ENCODE assay signal across 10 mouse cellular contexts in genomic region chr15:103383771-103384488, GRCm38 (mm10). TPM values are rescaled to one million over a fixed set of nuclear protein-coding genes. Genes with fewer than 3 reads are reported as not detected.
DNase-seq lines count a peak whose midpoint lies in the region; ATAC-seq and TF ChIP-seq lines count a peak whose summit lies in the region.
"Had no signal": no experiment of that assay in that cellular context is flagged by ENCODE, and none has a peak within 500 bp of the region (broad histone marks: within the 10 kb centered on the region; RNA-seq: fewer than 3 reads in every experiment).

No protein-coding gene starts in this region.

- peaks cover 6% of the 10 kb centered on the region; the same call in 1 of the 2 replicates for H3K4me1 ChIP-seq in intestine, embryonic 16.5 days (ENCODE audit: control insufficient read depth, insufficient read depth, low read length)
- H3K4me1 ChIP-seq in lung, embryonic 14.5 days (ENCODE audit: insufficient read depth) = no peaks in the 10 kb centered on the region
- H3K4me1 ChIP-seq in midbrain, embryonic 14.5 days (ENCODE audit: control insufficient read depth, insufficient read depth, low read length) = no peaks in the 10 kb centered on the region

- no peak overlapping the region for H3K27ac ChIP-seq in intestine, embryonic 16.5 days (ENCODE audit: low read length)
- peak overlapping the region; percentile 61 for H3K27ac ChIP-seq in lung, embryonic 14.5 days (ENCODE audit: low read depth)
- H3K27ac ChIP-seq in midbrain, embryonic 14.5 days (replicated peaks; ENCODE audit: low read depth, low read length) = no peak overlapping the region

- no peak overlapping the region for H3K9ac ChIP-seq in intestine, embryonic 16.5 days (ENCODE audit: low read depth, low read length)
- no peak overlapping the region for H3K9ac ChIP-seq in lung, embryonic 14.5 days
- H3K9ac ChIP-seq in midbrain, embryonic 14.5 days (replicated peaks; ENCODE audit: low read length) = no peak overlapping the region

- peak; percentile 57 to 79 for DNase-seq in adrenal gland, postnatal 36 days
- peak; percentile 44 for DNase-seq in gastrocnemius, postnatal 25 days
- peak; percentile 77 for DNase-seq in lung, embryonic 14.5 days
- DNase-seq in spleen, adult 18-20 months = no peak
- no peak for DNase-seq in layer of hippocampus, adult 9-10 months (ENCODE audit: low spot score)
- DNase-seq in midbrain, embryonic 14.5 days = no peak
- DNase-seq: cerebellum, postnatal 36 days had no signal

- no peaks in the 10 kb centered on the region for H3K27me3 ChIP-seq in intestine, embryonic 16.5 days (replicated peaks; ENCODE audit: control insufficient read depth, insufficient read depth, low read length)
- no peaks in the 10 kb centered on the region for H3K27me3 ChIP-seq in lung, embryonic 14.5 days (ENCODE audit: insufficient read depth, low read length)
- no peaks in the 10 kb centered on the region for H3K27me3 ChIP-seq in midbrain, embryonic 14.5 days (ENCODE audit: control insufficient read depth, insufficient read depth, low read length)

- H3K9me3 ChIP-seq in intestine, embryonic 16.5 days (ENCODE audit: control insufficient read depth, low read length) = no peaks in the 10 kb centered on the region
- H3K9me3 ChIP-seq in lung, embryonic 14.5 days (ENCODE audit: low read depth, low read length) = no peaks in the 10 kb centered on the region
- H3K9me3 ChIP-seq in midbrain, embryonic 14.5 days (ENCODE audit: control insufficient read depth, low read length) = no peaks in the 10 kb centered on the region

- 56% methylated on average over 7 of the region's 7 CpGs for WGBS in intestine, embryonic 16.5 days
- WGBS in lung, embryonic 14.5 days = 56% methylated on average over 7 of the region's 7 CpGs
- WGBS in midbrain, embryonic 14.5 days = 69% methylated on average over 7 of the region's 7 CpGs

- ATAC-seq in intestine, embryonic 16.5 days = 0 out of 2 replicates have a peak, but pooled peaks have one; percentile 19
- peak; percentile 69; the same call in 1 of the 2 replicates for ATAC-seq in lung, embryonic 14.5 days (ENCODE audit: insufficient read depth)
- no peak for ATAC-seq in midbrain, embryonic 14.5 days (ENCODE audit: low FRiP score, low TSS enrichment)

- no peaks in the 10 kb centered on the region for H3K36me3 ChIP-seq in intestine, embryonic 16.5 days (ENCODE audit: control insufficient read depth, insufficient read depth, low read length)
- no peaks in the 10 kb centered on the region for H3K36me3 ChIP-seq in lung, embryonic 14.5 days (ENCODE audit: insufficient read depth)
- no peaks in the 10 kb centered on the region for H3K36me3 ChIP-seq in midbrain, embryonic 14.5 days (ENCODE audit: control insufficient read depth, insufficient read depth, low read length)

- TF ChIP-seq CTCF in lung, embryonic 14.5 days (IDR thresholded peaks at IDR 0.05; ENCODE audit: low read depth) = no peak

- H3K4me3 ChIP-seq in intestine, embryonic 16.5 days (ENCODE audit: low read length) = no peak overlapping the region
- no peak overlapping the region for H3K4me3 ChIP-seq in lung, embryonic 14.5 days (ENCODE audit: low read depth, low read length)
- no peak overlapping the region for H3K4me3 ChIP-seq in midbrain, embryonic 14.5 days (replicated peaks; ENCODE audit: low read depth, low read length)

- no peak overlapping the region for H3K4me2 ChIP-seq in intestine, embryonic 16.5 days (ENCODE audit: low read depth, low read length)
- H3K4me2 ChIP-seq in lung, embryonic 14.5 days = peak overlapping the region; percentile 40
- H3K4me2 ChIP-seq in midbrain, embryonic 14.5 days (ENCODE audit: low read length) = no peak overlapping the region

RNA-seq across cellular contexts. Expression of gene Itga5, which starts 17.4 kb away (rescaled TPM):
- total RNA-seq in adrenal gland, postnatal 36 days (2021) = 10 to 100 TPM; 37.0 to 37.4 TPM
- total RNA-seq in gastrocnemius, postnatal 25 days (2021) = 10 to 100 TPM in 1 of 2 experiments, 1 to 10 TPM in 1; 9.5 to 15.2 TPM
- polyA plus RNA-seq in intestine, embryonic 16.5 days (2015; fragmentation: Nextera tagmentation; extraction: Ambion mirVana) = 40.3 and 43.0 TPM in 2 replicates
- 46.7 and 47.7 TPM in 2 replicates for polyA plus RNA-seq in lung, embryonic 14.5 days (2014; fragmentation: Nextera tagmentation; extraction: Ambion mirVana)
- 3.5 and 6.4 TPM in 2 replicates for polyA plus RNA-seq in midbrain, embryonic 14.5 days (2014; fragmentation: Nextera tagmentation; extraction: Ambion mirVana)

RNA-seq across cellular contexts. Expression of gene Zfp385a, which starts 44.0 kb away (rescaled TPM):
- 10 to 100 TPM; 11.8 to 13.3 TPM for total RNA-seq in adrenal gland, postnatal 36 days (2021)
- 10 to 100 TPM; 17.0 to 77.5 TPM for total RNA-seq in gastrocnemius, postnatal 25 days (2021)
- 3.6 and 4.1 TPM in 2 replicates for polyA plus RNA-seq in intestine, embryonic 16.5 days (2015; fragmentation: Nextera tagmentation; extraction: Ambion mirVana)
- 11.8 and 12.0 TPM in 2 replicates for polyA plus RNA-seq in lung, embryonic 14.5 days (2014; fragmentation: Nextera tagmentation; extraction: Ambion mirVana)
- polyA plus RNA-seq in midbrain, embryonic 14.5 days (2014; fragmentation: Nextera tagmentation; extraction: Ambion mirVana) = 18.3 and 20.9 TPM in 2 replicates

RNA-seq across cellular contexts. Expression of gene Gtsf1, which starts 46.3 kb away (rescaled TPM):
- not detected for total RNA-seq in adrenal gland, postnatal 36 days (2021)
- not detected for total RNA-seq in gastrocnemius, postnatal 25 days (2021)
- not detected in 2 replicates for polyA plus RNA-seq in intestine, embryonic 16.5 days (2015; fragmentation: Nextera tagmentation; extraction: Ambion mirVana)
- polyA plus RNA-seq in lung, embryonic 14.5 days (2014; fragmentation: Nextera tagmentation; extraction: Ambion mirVana) = not detected in 2 replicates
- polyA plus RNA-seq in midbrain, embryonic 14.5 days (2014; fragmentation: Nextera tagmentation; extraction: Ambion mirVana) = 0.33 TPM in 1 of 2 replicates, not detected in the other
- total RNA-seq: hematopoietic stem cell, adult 5-6 weeks had no signal
- polyA plus RNA-seq: macrophage had no signal

Comparison
In these comparisons a context has a peak if more than half of its experiments do, and no peak if none do; other contexts are left out.
1. DNase-seq: peak in adrenal gland, postnatal 36 days (2 of 2), gastrocnemius, postnatal 25 days (single experiment) and lung, embryonic 14.5 days (single experiment); none in spleen, adult 18-20 months (0 of 2), layer of hippocampus, adult 9-10 months (single experiment) and midbrain, embryonic 14.5 days (single experiment).